Mouse (Mus musculus): Measurements from ENCODE around the gene Krt12.

DNA sequence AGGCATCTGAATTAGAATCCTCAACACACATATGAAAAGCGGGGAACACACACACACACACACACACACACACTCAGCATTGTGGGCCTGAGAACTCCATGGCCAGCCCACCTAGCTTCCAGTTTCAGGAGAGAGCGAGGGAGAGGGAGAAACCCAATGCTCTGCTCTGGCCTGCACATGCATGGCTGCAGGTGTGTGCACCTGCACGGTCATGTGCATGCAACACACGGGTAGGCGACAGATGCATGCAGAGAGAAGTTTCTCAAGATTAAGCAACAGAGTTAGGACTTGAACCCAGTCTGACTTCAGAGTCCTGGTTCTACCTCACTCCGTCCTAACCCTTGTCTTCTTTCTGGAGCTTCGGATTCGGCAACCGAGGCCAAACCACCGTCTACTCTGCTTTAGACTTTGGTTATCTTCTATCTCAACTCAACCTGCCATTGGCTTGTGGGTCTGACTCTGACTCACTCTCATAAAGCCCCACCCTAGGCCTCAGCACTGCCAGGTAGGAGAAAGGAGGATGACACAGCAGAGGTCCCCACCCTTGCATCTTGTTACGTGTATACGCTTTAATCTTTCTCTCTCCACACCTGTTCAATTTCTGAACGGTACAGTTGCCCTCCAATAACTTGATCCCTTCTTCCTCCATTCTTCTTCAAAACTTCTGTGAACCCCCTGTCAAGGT lies 7.5 kb downstream of the Krt12 start:
- TF ChIP-seq CTCF (IDR thresholded peaks at IDR 0.05; ENCODE audit: extremely low read depth, insufficient read depth, insufficient read length, insufficient replicate concordance), result no peak
- no peak for TF ChIP-seq POLR2A (IDR thresholded peaks at IDR 0.05; ENCODE audit: low read depth, low read length)
